Mouse (Mus musculus) lung, postnatal 0 days (tissue): ENCODE measurements at regions not wholly inside any gene's neighbourhood (a gene's known extent, or its start where the extent isn't known, plus 50 kb on each side); places are given as distances from the start of the nearest gene placed in this dataset.

Source experiments
- ATAC-seq: fragments of 200-750 bp; cut with Nextera tagmentation; 2 replicates; pipeline ENCODE4 v1.8.0; 2017; ENCODE audit warnings: moderate library complexity
- DNase-seq: peaks from one replicate; pipeline ENCODE4 v3.0.0-alpha.2; 2016; ENCODE audit warnings: low spot score
- H3K27ac ChIP-seq: fragments of 300-500 bp; sonication (generic); 2 replicates; pipeline ENCODE4 v1.5.1; 2014; ENCODE audit warnings: antibody characterized with exemption, mild to moderate bottlenecking, low read length, mixed read lengths
- H3K27me3 ChIP-seq: fragments of 300-500 bp; sonication (generic); replicated peaks from 2 replicates; pipeline ENCODE4 v1.6.1; 2014; ENCODE audit warnings: low read length, mixed read lengths; ENCODE audit not compliant: insufficient read depth
- H3K36me3 ChIP-seq: fragments of 300-500 bp; sonication (generic); 2 replicates; pipeline ENCODE4 v1.6.1; 2014; ENCODE audit warnings: low read length, mixed read lengths; ENCODE audit not compliant: insufficient read depth
- H3K4me1 ChIP-seq: fragments of 300-500 bp; sonication (generic); 2 replicates; pipeline ENCODE4 v1.6.1; 2014; ENCODE audit warnings: antibody characterized with exemption, low read depth, low read length, mixed read lengths; ENCODE audit not compliant: insufficient read depth
- H3K4me2 ChIP-seq: fragments of 300-500 bp; sonication (generic); replicated peaks from 2 replicates; pipeline ENCODE4 v1.6.1; 2014; ENCODE audit warnings: low read depth, mild to moderate bottlenecking, low read length, moderate library complexity, mixed read lengths
- H3K4me3 ChIP-seq: fragments of 300-500 bp; sonication (generic); 2 replicates; pipeline ENCODE4 v1.5.1; 2014; ENCODE audit warnings: low read depth, low read length
- H3K9ac ChIP-seq: fragments of 300-500 bp; sonication (generic); replicated peaks from 2 replicates; pipeline ENCODE4 v1.6.1; 2014; ENCODE audit warnings: low read depth, mild to moderate bottlenecking
- H3K9me3 ChIP-seq: fragments of 300-500 bp; sonication (generic); 2 replicates; pipeline ENCODE4 v1.6.1; 2016; ENCODE audit warnings: low read length, mixed read lengths
- CTCF ChIP-seq: IDR thresholded peaks from 2 replicates; pipeline ENCODE4 v1.5.1; 2016; ENCODE audit warnings: antibody characterized with exemption, mild to moderate bottlenecking
- EP300 ChIP-seq: IDR thresholded peaks from 2 replicates; pipeline ENCODE4 v1.6.1; 2016; ENCODE audit warnings: antibody characterized with exemption, mild to moderate bottlenecking, control low read depth
- WGBS: fragments of 180-500 bp; shearing (Covaris S2); extraction: QIAGEN DNeasy Blood & Tissue Kit; methylation state at CpG from one replicate; pipeline ENCODE4 v1.1.7; 2014; 5-methylcytosine and 5-hydroxymethylcytosine counted together

GRCm38 (mm10) chr11:6785471-6785870 lies 52.0 kb downstream of the Gm11983 start:
- DNase-seq (no peak), ATAC-seq (no peak)
- 74% methylated on average over 1 of the region's 1 CpGs for WGBS
- H3K9ac ChIP-seq: no peak overlapping the region
- no peak overlapping the region for H3K4me2 ChIP-seq
- H3K36me3 ChIP-seq: no peaks in the 10 kb centered on the region
- no peak overlapping the region for H3K4me3 ChIP-seq
- TF ChIP-seq EP300 (no peak), CTCF (no peak)
- no peaks in the 10 kb centered on the region for H3K27me3 ChIP-seq
- no peak overlapping the region for H3K27ac ChIP-seq
- no peaks in the 10 kb centered on the region for H3K9me3 ChIP-seq
- no peaks in the 10 kb centered on the region for H3K4me1 ChIP-seq

- Histone ChIP-seq H3K9me3 (no peaks in the 10 kb centered on the region), H3K36me3 (no peaks in the 10 kb centered on the region), H3K4me1 (no peaks in the 10 kb centered on the region), H3K27me3 (no peaks in the 10 kb centered on the region), H3K9ac (no peak overlapping the region), H3K4me2 (no peak overlapping the region), H3K4me3 (no peak overlapping the region), H3K27ac (no peak overlapping the region)
- 90% methylated on average over 14 of the region's 14 CpGs for WGBS
- TF ChIP-seq EP300 (no peak), CTCF (no peak)
- DNase-seq (no peak), ATAC-seq (no peak)
These were observed 54.6 kb downstream of the Gm11983 start for GRCm38 (mm10) chr11:6782826-6783225.

GRCm38 (mm10) chr11:6779752-6780151 lies 57.7 kb downstream of the Gm11983 start:
- no peak for TF ChIP-seq CTCF
- TF ChIP-seq EP300: no peak
- H3K27ac ChIP-seq: no peak overlapping the region
- no peaks in the 10 kb centered on the region for H3K27me3 ChIP-seq
- H3K4me1 ChIP-seq: no peaks in the 10 kb centered on the region
- WGBS: 74% methylated on average over 5 of the region's 5 CpGs
- ATAC-seq (no peak), DNase-seq (no peak)
- H3K4me3 ChIP-seq: no peak overlapping the region
- no peak overlapping the region for H3K4me2 ChIP-seq
- no peaks in the 10 kb centered on the region for H3K36me3 ChIP-seq
- no peak overlapping the region for H3K9ac ChIP-seq
- H3K9me3 ChIP-seq: no peaks in the 10 kb centered on the region

- TF ChIP-seq CTCF (no peak), EP300 (no peak)
- Histone ChIP-seq H3K4me2 (no peak overlapping the region), H3K9ac (no peak overlapping the region), H3K27me3 (no peaks in the 10 kb centered on the region), H3K9me3 (no peaks in the 10 kb centered on the region), H3K4me3 (no peak overlapping the region), H3K27ac (no peak overlapping the region), H3K36me3 (no peaks in the 10 kb centered on the region), H3K4me1 (no peaks in the 10 kb centered on the region)
- DNase-seq (no peak), ATAC-seq (no peak)
- 59% methylated on average over 10 of the region's 10 CpGs for WGBS
These were observed 58.7 kb downstream of the Gm11983 start for GRCm38 (mm10) chr11:6778596-6779360.

DNA sequence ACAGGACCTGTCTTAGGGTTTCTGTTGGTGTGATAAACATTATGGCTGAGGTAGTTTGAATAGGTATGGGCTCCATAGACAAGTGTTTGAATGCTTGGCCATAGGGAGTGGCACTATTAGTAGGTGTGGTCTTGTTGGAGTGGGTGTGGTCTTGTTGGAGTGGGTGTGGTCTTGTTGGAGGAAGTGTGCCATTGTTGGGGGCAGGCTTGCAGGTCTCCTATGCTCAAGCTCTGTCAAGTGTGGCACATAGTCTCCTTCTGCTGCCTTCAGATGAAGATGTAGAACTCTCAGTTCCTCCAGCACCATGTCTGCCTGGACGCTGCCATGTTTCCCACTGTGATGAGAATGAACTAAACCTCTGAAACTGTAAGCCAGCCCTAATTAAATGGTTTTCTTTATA lies 59.9 kb downstream of the Gm11983 start:
- H3K36me3 ChIP-seq: no peaks in the 10 kb centered on the region
- TF ChIP-seq EP300: no peak
- TF ChIP-seq CTCF: no peak
- no peak overlapping the region for H3K4me2 ChIP-seq
- H3K4me3 ChIP-seq: no peak overlapping the region
- DNase-seq: no peak
- no peak overlapping the region for H3K27ac ChIP-seq
- no peak overlapping the region for H3K9ac ChIP-seq
- H3K27me3 ChIP-seq: no peaks in the 10 kb centered on the region
- no peaks in the 10 kb centered on the region for H3K9me3 ChIP-seq
- H3K4me1 ChIP-seq: no peaks in the 10 kb centered on the region
- WGBS: 80% methylated on average over 1 of the region's 1 CpGs
- no peak for ATAC-seq

GRCm38 (mm10) chr11:6774656-6775055 lies 62.8 kb downstream of the Gm11983 start:
- no peaks in the 10 kb centered on the region for H3K9me3 ChIP-seq
- ATAC-seq (no peak), DNase-seq (no peak)
- H3K4me3 ChIP-seq: no peak overlapping the region
- H3K4me2 ChIP-seq: no peak overlapping the region
- H3K4me1 ChIP-seq: no peaks in the 10 kb centered on the region
- no peak overlapping the region for H3K27ac ChIP-seq
- no peak overlapping the region for H3K9ac ChIP-seq
- 52% methylated on average over 4 of the region's 4 CpGs for WGBS
- H3K27me3 ChIP-seq: no peaks in the 10 kb centered on the region
- H3K36me3 ChIP-seq: no peaks in the 10 kb centered on the region
- TF ChIP-seq CTCF (no peak), EP300 (no peak)

GRCm38 (mm10) chr11:6773951-6774350 lies 63.5 kb downstream of the Gm11983 start:
- Histone ChIP-seq H3K4me2 (no peak overlapping the region), H3K27ac (no peak overlapping the region), H3K4me3 (no peak overlapping the region), H3K36me3 (no peaks in the 10 kb centered on the region), H3K9me3 (no peaks in the 10 kb centered on the region), H3K9ac (no peak overlapping the region), H3K27me3 (no peaks in the 10 kb centered on the region), H3K4me1 (no peaks in the 10 kb centered on the region)
- ATAC-seq (no peak), DNase-seq (no peak)
- 67% methylated on average over 5 of the region's 5 CpGs for WGBS
- TF ChIP-seq CTCF: no peak
- TF ChIP-seq EP300: no peak
